Mouse (Mus musculus) hindbrain, postnatal 0 days (tissue): Measurements from ENCODE around the gene Zfp653. TPM values are rescaled to one million over a fixed set of nuclear protein-coding genes. Genes with fewer than 3 reads are reported as not detected.

Experiments used
- ATAC-seq: fragments of 200-750 bp; cut with Nextera tagmentation; 2 replicates; pipeline ENCODE4 v1.8.0; 2017; ENCODE audit warnings: mild to moderate bottlenecking, moderate TSS enrichment, moderate library complexity
- DNase-seq: peaks from one replicate; pipeline ENCODE4 v3.0.0-alpha.2; 2015; ENCODE audit warnings: low spot score
- H3K27ac ChIP-seq: fragments of 300-500 bp; sonication (generic); 2 replicates; pipeline ENCODE4 v1.5.1; 2014; ENCODE audit warnings: mild to moderate bottlenecking
- H3K27me3 ChIP-seq: fragments of 300-500 bp; sonication (generic); 2 replicates; pipeline ENCODE4 v1.6.1; 2014; ENCODE audit warnings: low read length, mixed read lengths; ENCODE audit not compliant: insufficient read depth
- H3K36me3 ChIP-seq: fragments of 300-500 bp; sonication (generic); 2 replicates; pipeline ENCODE4 v1.6.1; 2014; ENCODE audit warnings: low read length, mixed read lengths; ENCODE audit not compliant: insufficient read depth
- H3K4me1 ChIP-seq: fragments of 300-500 bp; sonication (generic); 2 replicates; pipeline ENCODE4 v1.6.1; 2014; ENCODE audit warnings: antibody characterized with exemption, low read length, mixed read lengths; ENCODE audit not compliant: insufficient read depth
- H3K4me2 ChIP-seq: fragments of 300-500 bp; sonication (generic); 2 replicates; pipeline ENCODE4 v1.6.1; 2014; ENCODE audit warnings: low read depth, mild to moderate bottlenecking, low read length, moderate library complexity, mixed read lengths
- H3K4me3 ChIP-seq: fragments of 300-500 bp; sonication (generic); 2 replicates; pipeline ENCODE4 v1.5.1; 2014; ENCODE audit warnings: low read length
- H3K9ac ChIP-seq: fragments of 300-500 bp; sonication (generic); replicated peaks from 2 replicates; pipeline ENCODE4 v1.6.1; 2014; ENCODE audit warnings: mild to moderate bottlenecking, low read length, moderate library complexity, mixed read lengths
- H3K9me3 ChIP-seq: fragments of 300-500 bp; sonication (generic); 2 replicates; pipeline ENCODE4 v1.6.1; 2016; ENCODE audit warnings: low read length, mixed read lengths
- CTCF ChIP-seq: IDR thresholded peaks from 2 replicates; pipeline ENCODE4 v1.5.1; 2016; ENCODE audit warnings: antibody characterized with exemption, control low read depth, low read depth
- WGBS: fragments of 180-500 bp; shearing (Covaris S2); extraction: QIAGEN DNeasy Blood & Tissue Kit; methylation state at CpG from one replicate; pipeline ENCODE4 v1.1.7; 2014; 5-methylcytosine and 5-hydroxymethylcytosine counted together
- polyA plus RNA-seq: library from polyadenylated mRNA; unstranded; fragments of >200 nt; fragmentation: Nextera tagmentation; extraction: Ambion mirVana; gene quantifications from 2 replicates; pipeline ENCODE4 v1.2.1, GENCODE M21; 2015
- total RNA-seq: library from RNA; depleted of rRNA; stranded (reverse); fragments of >200 nt; gene quantifications from 2 replicates; pipeline ENCODE4 v1.2.3, GENCODE M21; 2014

Zfp653 gene
- total and polyA plus RNA-seq, 2 experiments from 2014 or later: 13.2 to 28.8 TPM

GRCm38 (mm10) chr9:22041832-22042231 is 29.3 kb downstream of the Zfp653 start:
- ATAC-seq: no peak
- Histone ChIP-seq H3K9ac (no peak overlapping the region), H3K27me3 (no peaks in the 10 kb centered on the region), H3K9me3 (no peaks in the 10 kb centered on the region), H3K36me3 (no peaks in the 10 kb centered on the region), H3K4me1 (no peaks in the 10 kb centered on the region), H3K4me2 (no peak overlapping the region), H3K27ac (no peak overlapping the region), H3K4me3 (no peak overlapping the region)
- DNase-seq: no peak
- 64% methylated on average over 2 of the region's 2 CpGs for WGBS
- TF ChIP-seq CTCF: no peak

DNA sequence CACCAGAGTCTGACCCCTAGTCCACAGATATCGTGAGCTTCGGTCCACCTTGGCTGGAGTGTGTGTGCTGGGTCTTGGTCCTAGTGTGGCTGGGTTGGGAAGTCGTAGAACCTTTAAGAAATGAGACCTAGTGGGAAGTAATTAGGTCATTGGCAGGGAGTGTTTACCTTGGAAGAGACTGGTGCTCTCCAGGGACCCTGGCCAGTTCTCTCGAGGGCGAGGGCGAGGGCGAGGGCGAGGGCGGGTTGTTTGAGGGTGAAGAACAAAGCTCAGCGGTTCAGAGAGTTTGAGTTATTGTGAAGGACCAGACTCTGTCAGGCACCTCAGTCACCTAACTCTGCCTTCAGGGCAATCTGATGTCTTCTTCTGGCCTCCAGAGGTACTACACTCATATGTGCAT is 33.4 kb downstream of the Zfp653 start:
- Histone ChIP-seq H3K4me3 (no peak overlapping the region), H3K4me2 (no peak overlapping the region), H3K36me3 (no peaks in the 10 kb centered on the region), H3K9me3 (no peaks in the 10 kb centered on the region), H3K4me1 (0 out of 2 replicates have a peak, but pooled peaks cover 4% of the 10 kb centered on the region), H3K27ac (no peak overlapping the region), H3K27me3 (no peaks in the 10 kb centered on the region), H3K9ac (no peak overlapping the region)
- DNase-seq (no peak), ATAC-seq (no peak)
- WGBS: 76% methylated on average over 10 of the region's 10 CpGs
- no peak for TF ChIP-seq CTCF

DNA sequence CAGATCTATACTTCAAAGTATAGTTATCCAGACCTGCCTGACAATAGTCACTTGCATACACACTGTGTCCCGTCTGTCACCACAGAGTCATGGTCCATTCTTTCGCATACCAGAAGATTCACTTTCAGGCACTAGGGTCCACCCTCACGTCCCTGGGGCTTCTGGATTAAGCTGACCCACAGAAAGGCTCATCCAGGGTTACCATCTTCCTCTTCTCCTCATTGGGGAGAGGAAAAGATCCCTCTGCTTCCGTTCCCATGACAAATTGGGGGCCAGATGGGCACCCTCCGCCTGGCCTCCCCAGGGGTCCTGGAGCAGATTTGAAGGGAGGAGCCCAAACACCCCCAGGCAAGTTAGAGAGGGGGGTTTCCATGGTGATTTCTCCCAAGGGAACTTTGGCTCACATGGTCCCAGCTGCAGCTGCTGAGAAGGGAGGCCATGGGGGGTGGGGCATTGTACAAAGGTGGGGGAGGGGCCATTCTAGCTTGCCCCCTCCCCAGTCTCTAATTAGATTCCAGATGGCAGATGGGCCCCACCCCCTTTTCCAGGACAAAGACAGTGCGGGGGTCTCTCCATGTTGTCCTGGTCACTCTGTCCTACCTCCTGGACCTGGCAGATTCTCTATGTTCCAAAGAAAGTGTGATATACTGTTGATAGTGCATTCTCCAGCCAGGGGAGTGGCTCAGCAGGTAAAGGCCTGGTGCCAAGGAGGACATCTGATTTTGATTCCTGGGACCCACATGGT is 35.7 kb downstream of the Zfp653 start:
- no peak overlapping the region for H3K4me3 ChIP-seq
- H3K36me3 ChIP-seq: peaks cover 9% of the 10 kb centered on the region
- no peaks in the 10 kb centered on the region for H3K27me3 ChIP-seq
- no peak for TF ChIP-seq CTCF
- 0 out of 2 replicates have a peak, but pooled peaks cover 4% of the 10 kb centered on the region for H3K4me1 ChIP-seq
- no peak overlapping the region for H3K4me2 ChIP-seq
- H3K9ac ChIP-seq: no peak overlapping the region
- 21% methylated on average over 6 of the region's 6 CpGs for WGBS
- peak; percentile 69 for DNase-seq
- ATAC-seq: peak; percentile 37
- H3K27ac ChIP-seq: no peak overlapping the region
- H3K9me3 ChIP-seq: no peaks in the 10 kb centered on the region

DNA sequence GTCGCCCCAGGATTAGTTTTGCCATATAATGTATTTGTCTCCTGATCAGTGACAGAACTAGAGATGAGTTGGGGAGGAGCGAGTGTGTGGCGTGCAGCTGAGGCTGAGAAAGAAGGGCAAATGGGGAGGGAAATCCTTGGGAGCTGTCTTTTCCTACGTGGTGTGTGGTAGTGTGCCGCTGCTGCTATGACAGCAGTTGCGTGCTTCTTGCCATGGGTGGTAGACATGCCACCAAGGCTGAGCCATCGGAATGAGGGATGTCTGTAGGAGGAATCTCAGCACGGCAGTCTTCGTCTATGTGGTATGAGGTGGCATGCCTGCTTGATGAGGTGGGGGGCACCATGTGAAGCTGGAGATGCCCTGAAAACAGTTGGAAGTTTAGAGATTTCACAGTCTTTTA is 40.8 kb downstream of the Zfp653 start:
- no peak overlapping the region for H3K27ac ChIP-seq
- TF ChIP-seq CTCF: no peak
- H3K9me3 ChIP-seq: no peaks in the 10 kb centered on the region
- ATAC-seq: no peak
- peaks cover 21% of the 10 kb centered on the region for H3K36me3 ChIP-seq
- H3K4me3 ChIP-seq: no peak overlapping the region
- H3K27me3 ChIP-seq: no peaks in the 10 kb centered on the region
- no peak overlapping the region for H3K4me2 ChIP-seq
- H3K9ac ChIP-seq: no peak overlapping the region
- DNase-seq: no peak
- no peaks in the 10 kb centered on the region for H3K4me1 ChIP-seq
- WGBS: 90% methylated on average over 9 of the region's 9 CpGs

DNA sequence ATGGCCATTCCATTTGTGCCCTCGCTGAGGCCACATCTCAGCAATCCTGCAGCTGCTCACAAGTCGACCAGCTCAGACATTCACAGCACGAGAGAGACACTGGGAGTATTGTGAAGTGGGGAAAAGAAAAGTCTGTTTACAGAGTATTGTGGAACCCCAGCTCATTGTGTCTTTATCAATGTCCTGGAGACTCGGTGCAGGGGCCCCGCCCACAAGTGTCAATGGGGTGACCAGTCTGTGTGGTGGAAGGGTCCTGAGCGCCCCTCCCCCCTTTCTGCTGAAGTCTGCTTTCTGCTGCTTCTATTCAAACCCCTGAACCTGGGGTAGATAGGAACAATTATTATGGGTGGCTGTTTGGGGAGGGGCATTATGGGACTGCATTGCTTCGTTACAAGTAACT is 42.7 kb downstream of the Zfp653 start:
- TF ChIP-seq CTCF: no peak
- no peaks in the 10 kb centered on the region for H3K9me3 ChIP-seq
- H3K9ac ChIP-seq: no peak overlapping the region
- WGBS: 16% methylated on average over 7 of the region's 7 CpGs
- no peaks in the 10 kb centered on the region for H3K27me3 ChIP-seq
- no peak overlapping the region for H3K4me3 ChIP-seq
- no peak overlapping the region for H3K4me2 ChIP-seq
- peaks cover 34% of the 10 kb centered on the region for H3K36me3 ChIP-seq
- H3K27ac ChIP-seq: no peak overlapping the region
- H3K4me1 ChIP-seq: no peaks in the 10 kb centered on the region
- ATAC-seq (no peak), DNase-seq (no peak)

GRCm38 (mm10) chr9:22024592-22024991 is 46.6 kb downstream of the Zfp653 start:
- DNase-seq: no peak
- Histone ChIP-seq H3K4me1 (no peaks in the 10 kb centered on the region), H3K4me3 (no peak overlapping the region), H3K36me3 (peaks cover 29% of the 10 kb centered on the region), H3K9ac (no peak overlapping the region), H3K4me2 (no peak overlapping the region), H3K9me3 (no peaks in the 10 kb centered on the region), H3K27ac (no peak overlapping the region), H3K27me3 (no peaks in the 10 kb centered on the region)
- TF ChIP-seq CTCF: no peak
- 46% methylated on average over 8 of the region's 8 CpGs for WGBS
- ATAC-seq: no peak

DNA sequence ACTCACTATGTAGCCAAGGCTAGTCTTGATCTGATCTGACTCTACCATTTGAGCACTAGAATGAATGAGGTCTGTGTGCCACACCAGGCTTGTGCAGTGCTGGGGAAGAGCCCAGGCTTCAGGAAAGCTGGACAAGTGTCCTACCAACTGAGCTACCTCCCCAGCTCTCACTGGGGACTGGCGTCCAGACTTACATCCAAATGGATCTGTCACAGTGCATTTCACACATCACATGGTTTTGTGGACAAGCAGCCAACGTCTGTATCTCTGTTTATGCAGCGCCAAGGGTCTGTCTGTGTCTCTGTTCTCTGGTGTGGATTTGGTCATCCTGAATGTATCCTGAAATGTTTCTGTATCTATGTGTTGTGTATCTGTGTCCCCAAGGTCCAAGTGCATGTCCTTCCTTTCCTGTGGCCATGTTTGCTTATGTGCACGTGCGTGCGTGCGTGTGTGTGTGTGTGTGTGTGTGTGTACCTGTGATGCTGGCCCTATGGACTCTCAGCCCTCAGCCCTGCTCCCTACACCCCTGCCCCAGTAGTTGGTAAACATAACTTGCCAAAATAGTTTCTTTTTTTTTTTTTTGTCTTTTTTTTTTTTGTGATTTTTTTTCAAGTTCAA is 53.9 kb downstream of the Zfp653 start:
- H3K9me3 ChIP-seq: no peaks in the 10 kb centered on the region
- no peaks in the 10 kb centered on the region for H3K27me3 ChIP-seq
- peaks cover 31% of the 10 kb centered on the region for H3K36me3 ChIP-seq
- no peak overlapping the region for H3K9ac ChIP-seq
- ATAC-seq: peak; percentile 13; the same call in 1 of the 2 replicates
- no peak for TF ChIP-seq CTCF
- H3K4me2 ChIP-seq: no peak overlapping the region
- H3K4me3 ChIP-seq: no peak overlapping the region
- DNase-seq: peak; percentile 50
- 59% methylated on average over 7 of the region's 7 CpGs for WGBS
- H3K4me1 ChIP-seq: no peaks in the 10 kb centered on the region
- H3K27ac ChIP-seq: no peak overlapping the region
